Mouse (Mus musculus): ENCODE measurements around the gene Polr3e.
"Not testable (repeated sequence)": the region's sequence is repeated elsewhere in the genome, so short reads cannot be mapped to it uniquely, and the experiment has no call there.

Gene Polr3e

DNA sequence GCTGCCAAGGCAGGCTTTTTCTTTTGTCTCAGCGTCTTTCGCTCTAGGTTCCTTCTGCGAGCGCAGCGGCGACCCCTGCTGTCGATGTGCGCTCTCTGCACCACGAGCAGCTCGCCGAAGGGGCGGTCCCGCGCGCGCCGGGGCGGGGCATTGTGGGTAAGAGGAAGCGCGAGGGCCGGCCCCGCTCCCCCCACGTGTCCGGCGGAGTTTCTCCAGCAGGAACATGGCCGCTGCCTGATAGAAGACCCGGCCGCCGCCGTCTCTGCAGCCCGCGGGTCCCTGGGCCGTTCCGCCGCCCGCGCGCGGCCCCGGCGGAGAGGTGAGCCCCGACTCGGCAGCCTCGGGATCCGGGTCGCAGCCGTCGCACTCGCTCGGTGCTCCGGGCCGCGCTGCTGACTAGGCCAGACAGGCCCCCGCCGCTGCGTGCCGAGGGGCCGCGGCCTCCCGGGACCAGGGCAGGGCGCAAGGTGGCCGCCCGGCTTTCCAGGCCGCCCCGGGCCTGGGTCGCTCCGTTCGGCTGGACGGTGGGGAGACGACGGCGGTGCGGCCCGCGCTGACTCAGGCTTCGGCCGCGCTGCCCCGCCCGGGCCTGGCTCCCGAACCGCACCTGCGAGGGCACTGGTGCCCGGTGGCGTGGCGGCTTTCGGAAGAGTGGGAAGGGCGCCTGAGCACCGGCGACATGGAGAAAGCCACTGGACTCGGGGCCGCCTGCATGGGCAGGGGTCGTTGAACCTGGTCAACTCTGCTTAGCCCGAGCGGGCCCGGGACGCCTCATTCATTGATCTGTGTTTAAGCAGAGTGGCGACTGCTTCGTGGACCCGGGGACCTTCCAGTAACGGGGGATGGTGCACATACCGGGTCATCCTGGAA, at the start of gene Polr3e:
Gene Polr3e, plus strand, starts transcription at position 153 of the 870 bp plus-strand sequence.
- DNase-seq, result peak; percentile 100

DNA sequence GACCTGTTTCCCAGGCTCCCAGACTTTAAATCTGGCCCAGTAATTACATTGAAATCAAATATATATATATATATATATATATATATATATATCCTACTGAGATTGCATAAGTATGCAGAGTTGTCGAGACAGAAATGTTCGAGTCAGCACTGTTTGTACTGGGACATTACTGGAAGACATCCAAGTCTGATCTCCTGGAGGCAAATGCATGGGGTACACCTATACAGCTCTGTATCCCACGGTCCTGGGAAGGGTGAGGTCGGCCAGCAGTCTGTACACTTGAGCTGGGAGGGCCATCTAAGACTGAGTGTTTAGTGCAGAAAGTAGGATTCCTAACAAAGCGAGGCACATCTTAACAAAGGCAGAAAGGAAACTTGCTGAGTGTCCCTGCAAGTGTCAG, 47.7 kb upstream of the Polr3e start:
- DNase-seq, result no peak

DNA sequence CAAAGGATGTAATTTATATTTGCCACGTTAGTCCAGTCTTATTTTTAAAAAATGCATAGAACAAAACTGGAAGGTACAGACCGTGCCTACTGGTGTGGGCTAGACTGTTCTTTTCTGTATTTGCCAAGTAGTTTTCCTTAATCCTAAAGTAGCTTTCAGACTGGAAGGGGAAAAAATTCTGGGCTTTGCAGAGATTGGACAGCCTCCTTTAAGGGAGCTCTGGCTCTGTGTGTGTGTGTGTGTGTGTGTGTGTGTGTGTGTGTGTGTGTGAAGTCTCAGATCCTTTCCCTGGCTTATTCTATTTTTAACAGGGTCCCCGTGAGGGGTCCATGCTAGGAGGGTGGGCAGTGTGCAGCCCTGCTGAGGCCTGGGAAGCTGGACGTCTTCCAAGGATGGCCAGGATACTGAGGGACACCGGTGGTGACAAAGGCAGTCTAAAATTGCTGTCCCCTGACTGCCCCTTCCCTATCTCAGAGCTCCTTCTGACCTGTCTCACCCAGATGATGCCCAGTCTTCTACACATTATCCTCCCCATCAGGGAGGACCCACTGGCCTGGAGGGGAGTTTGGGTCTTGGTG, 47.0 kb upstream of the Polr3e start:
- peak in 1 of 2 experiments; percentile 39 for DNase-seq

DNA sequence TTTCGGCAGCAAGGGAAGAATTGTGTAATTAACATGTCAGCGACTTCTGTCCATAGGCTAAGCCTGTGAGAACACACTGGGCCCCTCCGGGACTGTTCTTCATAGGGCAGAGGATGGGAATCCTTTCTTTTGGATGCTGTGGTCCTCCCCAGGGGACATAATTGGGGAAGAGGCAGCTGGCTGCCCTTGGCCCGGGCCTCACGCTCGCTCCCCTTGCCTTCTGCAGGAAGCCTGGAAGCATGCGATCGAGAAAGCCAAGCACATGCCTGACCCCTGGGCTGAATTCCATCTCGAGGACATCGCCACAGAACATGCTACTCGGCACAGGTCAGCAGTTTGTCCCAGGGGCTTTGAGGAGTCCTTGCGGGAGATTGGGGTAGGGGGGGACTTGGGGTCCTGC, 44.5 kb upstream of the Polr3e start:
- DNase-seq, result no peak

DNA sequence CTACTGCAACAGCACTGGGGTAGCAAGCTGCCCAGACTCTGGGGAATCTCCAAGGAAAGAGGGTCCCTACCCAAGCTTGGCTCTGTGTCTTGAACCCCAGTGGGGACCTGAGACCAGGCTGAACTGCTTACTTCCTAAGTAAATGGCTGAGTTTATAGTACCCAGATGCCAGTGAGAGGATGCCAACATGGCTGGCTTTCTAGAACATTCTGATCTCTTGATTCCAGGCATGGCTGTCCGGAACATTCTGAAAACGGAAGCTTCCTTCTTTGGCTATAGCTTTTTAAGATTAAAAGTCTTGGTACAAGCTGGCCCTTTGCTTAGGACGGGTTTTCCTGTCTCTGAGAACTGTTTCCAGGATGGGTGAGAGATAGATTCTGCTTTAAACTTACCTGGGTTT, 43.5 kb upstream of the Polr3e start:
- no peak for DNase-seq

DNA sequence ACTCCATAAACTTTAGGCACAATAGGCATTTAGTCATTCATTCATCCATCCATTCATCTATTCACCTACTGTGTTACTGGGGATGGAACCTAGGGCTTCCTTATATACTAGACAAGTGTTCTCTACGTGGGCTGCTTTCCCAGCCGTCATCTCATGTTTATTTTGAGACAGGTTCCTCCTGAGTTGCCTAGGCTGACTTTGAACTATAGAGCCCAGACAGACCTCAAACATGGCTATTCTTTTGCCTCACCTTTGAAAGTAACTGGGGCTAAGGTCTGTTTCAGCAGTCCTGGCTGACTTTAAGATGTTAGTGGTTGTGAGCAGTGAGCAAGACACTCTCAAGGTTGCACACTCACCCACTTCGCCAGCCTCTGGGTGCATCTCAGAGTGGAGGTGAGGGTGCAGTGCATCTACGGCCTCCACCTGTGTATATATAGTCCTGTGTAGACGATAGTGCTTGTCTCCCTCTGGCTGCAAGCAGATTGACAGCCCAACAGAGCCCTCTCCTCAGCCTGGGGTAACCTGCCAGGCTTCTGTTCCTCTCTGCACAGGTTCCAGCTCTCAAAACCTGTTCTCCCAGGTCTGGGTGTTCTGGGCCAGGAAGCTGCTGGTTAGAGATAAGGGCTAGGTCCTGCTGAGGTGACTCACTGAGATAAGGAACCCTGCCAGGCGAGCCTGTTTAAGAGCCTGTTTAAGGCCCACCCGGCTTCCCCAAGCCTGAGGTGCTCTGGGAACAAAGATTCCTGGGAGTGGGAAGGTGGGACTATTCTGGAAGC, 42.6 kb upstream of the Polr3e start:
- no peak for DNase-seq

DNA sequence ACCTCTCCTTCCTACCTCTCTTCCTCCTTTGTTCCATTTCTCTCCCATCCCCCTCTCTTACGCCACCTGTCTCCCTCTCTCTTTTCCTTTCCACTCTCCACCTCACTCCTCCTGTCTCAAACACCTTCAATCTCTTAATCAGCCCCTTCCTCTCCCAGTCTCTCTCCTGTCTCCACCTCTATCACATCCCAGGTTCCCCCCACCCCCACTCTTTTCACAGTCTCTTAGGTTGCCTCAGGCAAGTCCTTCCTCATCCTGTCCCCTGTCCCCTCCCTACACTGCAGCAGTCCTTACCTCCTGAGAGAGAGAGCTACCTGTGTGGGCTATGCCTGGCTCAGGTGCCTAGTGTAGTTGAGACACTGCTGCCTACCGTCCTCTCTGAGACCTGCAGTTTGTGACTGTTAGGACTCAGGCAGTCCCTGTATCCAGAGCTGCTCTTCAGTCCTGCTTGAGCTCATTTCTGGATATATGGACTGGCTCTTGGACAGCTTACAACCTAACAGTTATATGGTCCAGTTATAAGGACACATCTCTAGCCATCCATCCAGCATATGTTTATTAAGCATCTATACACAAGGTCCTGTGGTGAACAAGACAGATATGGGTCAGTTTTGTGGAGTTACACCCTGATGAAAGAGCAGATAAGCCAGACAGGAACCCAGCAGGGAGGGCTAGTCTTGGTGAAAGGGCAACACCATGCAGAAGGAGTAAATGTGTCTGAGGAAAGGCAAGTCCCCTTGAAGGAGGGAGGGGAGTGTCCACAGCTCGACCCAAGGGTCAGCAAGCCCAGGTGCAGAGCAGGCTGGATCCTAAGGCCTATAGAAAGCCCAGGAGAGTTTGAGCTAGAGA, 41.8 kb upstream of the Polr3e start:
- no peak for DNase-seq

DNA sequence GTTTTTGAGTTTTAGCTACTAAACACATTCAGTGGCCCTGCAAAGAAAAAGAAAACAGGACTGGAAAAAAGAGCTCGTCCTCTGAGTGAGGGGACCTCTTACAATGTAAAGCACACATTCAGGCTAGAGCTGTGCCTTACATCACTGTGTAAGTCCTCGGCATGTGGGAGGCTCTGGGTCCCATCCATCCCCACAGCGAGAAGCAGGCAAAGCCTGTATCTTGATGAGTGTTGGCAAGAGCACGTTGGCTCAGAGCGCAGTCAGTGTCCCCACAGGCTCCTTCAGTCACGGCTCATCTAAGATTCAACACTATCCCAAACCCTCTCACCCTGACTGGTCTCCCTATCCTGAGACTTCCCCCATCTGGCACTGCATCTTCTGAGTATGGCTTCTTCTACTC, 39.3 kb upstream of the Polr3e start:
- peak; percentile 40 to 63 for DNase-seq

DNA sequence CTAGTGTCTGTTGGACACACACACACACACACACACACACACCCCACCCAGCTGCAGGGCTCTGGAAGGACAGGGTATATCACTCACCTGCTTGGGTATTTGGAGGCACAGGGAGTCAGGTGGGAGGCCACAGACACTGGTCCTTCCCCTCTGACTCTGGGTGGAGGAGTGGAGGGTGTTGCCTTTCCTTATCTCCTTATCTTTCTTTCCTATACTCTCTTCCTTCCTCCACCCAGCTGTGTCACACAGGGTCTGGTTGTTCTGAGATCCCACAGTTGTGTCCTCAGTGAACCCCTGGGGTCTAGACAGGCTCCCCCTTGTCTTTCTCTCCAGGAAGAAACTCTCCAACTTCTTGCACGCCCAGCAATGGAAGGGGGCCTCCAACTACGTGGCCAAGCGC, 37.6 kb upstream of the Polr3e start:
- DNase-seq, result no peak

DNA sequence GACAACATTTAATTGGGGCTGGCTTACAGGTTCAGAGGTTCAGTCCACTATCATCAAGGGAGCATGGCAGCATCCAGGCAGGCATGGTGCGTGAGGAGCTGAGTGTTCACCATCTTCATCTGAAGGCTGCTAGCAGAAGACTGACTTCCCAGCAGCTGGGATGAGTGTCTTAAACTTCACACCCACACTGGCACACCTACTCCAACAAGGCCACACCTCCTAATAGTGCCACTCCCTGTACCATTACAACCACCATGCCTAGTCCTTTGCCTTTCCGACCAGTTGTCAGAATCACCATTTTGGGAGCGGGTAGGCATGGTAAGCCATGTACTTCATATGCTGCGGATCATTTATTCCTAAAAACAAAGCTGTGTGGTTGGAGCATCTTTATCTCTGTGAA, 36.8 kb upstream of the Polr3e start:
- DNase-seq, result no peak

DNA sequence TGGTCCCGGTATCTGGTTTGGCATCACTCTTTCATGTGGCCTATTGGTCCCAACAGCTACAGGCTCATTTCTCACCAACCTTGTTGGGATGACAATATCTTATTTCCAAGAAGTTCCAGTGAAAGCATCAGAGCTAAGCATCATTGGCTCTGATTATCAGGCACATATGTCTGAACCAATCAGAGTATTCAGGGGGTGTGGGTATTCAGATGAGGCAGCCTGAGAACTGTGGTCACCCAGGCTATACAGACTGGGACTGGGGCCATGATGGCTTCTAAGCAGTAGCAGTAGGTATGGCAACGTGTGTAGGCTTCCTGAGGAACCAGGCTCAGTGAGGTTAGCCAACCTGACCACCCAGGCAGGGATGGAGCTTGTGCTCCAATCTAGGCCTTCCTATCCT, 36.1 kb upstream of the Polr3e start:
- DNase-seq, result no peak

DNA sequence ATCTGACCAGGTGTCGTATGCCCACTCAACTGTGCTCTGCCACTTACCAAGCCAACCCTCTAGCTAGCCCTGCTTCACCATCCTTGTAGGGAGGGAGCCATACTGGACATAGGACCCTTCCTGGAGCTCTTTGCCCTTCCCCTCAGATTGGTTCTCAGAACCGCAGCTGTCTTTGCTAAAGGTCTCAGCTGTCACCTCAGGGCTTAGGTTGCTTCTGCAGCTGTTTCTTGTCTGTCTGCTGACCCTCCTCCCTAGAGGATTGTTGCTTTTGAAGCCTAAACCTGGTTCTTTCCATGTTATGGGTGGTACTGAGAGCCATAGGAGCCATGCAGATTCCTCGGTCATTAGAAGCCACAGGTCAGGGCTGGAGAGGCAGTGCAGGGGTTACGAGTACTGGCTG, 34.9 kb upstream of the Polr3e start:
- DNase-seq, result no peak

DNA sequence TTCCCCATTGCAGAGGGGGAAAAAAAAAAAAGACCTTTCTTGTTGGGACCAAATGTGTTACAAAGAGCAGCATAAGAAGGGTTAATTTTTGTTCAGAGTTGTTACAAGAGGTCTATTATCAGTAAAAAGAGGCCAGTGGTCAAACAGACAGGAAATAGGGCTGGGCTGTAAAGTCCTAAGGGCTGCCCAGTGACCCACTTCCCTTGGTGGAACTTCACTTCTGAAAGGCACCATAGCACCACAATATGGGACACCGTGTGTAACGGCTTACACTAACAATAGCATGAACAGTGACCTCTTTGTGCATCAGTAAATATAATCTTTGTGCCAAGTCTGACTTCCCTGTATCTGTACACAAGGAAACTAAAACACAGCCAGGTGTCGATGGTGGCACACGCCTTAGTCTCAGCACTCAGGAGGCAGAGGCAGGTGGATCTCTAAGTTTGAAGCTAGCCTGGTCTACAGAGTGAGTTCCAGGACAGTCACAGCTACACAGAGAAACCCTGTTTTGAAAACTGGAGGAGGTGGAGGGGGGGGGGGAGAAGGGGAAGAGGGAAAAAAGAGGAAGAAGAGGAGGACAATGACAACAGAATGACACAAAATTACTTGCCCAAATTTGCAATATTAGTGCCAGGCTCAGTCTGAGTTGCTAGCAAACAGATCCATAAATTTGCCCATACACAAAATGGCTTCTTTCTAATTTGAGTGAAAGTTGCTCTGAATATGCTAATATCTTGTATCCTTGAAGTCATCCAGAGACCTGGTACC, 33.8 kb upstream of the Polr3e start:
- no peak for DNase-seq

DNA sequence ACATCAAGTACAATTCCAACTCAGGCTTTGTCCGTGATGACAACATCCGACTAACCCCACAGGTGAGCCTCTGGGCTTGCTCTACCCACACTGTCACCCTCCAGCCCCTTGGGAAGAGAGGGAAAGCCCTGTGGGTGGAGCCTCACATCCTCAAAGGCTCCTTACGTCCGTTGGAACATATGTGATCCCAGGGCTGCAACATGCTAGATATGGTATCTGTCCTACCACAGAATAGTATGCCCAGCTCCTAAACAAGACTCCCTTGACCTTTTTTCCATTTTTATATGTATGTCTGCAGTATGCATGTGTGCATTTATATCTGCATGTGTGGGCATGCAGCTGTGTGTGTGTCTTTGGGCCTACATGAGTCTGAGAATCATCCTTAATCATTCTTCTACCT, 32.8 kb upstream of the Polr3e start:
- DNase-seq, result no peak

DNA sequence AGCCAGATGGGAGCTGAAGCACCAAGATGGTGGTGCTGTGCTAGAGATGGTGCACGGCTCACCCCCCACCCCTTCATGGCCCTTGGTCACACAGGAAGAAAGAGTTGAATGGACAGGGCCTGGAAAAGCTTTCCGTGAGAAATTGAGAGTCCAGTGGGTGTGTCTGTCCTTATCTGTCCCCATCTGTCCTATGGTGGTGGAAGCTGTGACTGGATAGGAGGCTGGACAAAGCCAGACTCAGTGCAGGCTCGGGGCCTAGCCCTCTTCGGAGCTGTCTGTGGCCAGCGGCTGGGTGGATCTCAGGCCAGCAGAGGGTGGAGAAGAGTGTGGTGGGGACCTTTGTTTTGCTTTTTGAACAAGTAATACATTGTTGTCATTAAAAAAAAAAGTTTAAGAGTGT, 24.4 kb upstream of the Polr3e start:
- DNase-seq, result no peak

DNA sequence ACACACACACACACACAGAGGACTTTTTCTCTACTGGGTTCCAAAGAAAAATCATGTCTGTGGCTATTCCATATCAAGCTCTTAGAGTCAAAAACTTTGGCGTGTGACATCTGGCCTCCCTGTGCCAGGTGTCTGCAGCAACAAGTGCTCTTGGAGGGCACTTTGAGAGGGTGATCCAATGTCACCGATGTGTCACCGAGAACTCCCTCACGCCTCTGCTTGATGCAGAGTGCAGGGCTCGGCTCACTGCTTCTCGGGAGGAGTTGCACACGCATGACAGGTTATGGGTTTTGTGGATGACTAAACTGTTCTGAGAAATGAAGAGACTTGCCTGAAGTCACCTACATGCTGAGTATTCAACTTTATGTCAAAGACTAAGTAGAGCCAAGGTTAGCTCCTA, 20.5 kb upstream of the Polr3e start:
- no peak for DNase-seq

DNA sequence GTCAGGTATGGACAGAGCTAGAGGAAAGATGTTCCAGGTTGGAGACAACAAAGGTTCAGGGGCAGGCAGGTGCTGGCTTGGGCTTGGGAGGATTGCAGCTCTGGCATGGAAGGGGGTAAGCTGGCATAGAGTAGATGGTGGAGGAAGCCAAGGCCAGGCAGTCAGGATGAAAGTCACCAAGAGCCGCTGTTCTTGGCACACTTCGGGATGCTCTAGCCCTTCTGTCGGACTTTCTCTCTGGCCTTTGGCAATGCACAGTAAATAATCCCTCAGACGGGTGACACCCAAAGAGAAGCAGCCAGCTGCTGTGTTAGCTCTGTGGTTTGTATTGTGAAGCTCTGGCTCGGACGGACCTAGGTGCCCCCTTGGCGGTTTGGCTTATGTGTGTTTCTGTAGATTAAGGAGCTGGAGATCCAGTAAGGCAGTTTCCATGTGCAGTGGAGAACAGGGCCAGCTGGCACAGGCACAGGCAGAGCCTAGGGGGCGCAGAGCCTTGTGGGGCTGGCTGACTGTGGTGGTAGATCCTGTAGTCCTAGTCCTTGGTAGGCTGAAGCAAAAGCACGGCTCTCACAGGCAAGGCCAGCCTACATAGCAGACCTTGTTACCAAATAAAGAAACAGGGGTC, 19.7 kb upstream of the Polr3e start:
- peak; percentile 84 to 88 for DNase-seq

DNA sequence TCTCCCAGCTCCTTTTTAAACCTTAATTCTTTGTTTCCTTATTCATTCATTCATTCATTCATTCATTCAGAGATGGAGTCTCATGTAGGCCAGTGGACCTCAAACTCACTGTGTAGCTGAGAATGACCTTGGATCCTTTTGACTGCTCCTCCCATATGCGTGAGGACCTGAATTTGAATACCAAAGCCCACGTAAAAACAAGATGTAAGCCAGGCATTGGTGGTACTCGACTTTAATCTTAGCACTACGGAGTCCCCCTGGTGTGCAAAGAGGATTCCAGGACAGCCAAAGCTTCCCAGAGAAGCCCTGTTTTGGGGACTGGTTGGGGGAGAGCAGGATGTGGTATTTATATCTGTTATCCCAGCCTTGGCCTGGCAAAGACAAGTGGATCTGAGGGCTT, 17.4 kb upstream of the Polr3e start:
- no peak for DNase-seq

DNA sequence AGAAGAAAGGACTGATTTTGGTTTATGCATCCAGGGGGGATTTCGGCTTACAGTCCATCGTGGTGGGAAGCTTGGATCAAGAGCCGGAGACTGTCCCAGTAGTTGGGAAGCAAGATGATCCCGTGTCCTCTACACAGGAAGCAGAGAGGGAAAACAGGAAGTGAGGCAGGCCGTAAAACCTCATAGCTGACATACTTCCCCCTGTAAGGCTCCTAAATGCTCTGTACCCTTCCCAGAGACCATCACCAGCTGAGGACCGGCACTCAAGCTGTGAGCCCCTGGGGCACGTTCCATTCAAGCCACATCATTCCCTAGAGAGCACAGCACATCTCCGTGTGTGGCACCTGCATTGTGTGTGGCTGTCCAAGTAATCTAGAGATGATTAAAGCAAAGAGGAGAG, 15.8 kb upstream of the Polr3e start:
- DNase-seq, result no peak

DNA sequence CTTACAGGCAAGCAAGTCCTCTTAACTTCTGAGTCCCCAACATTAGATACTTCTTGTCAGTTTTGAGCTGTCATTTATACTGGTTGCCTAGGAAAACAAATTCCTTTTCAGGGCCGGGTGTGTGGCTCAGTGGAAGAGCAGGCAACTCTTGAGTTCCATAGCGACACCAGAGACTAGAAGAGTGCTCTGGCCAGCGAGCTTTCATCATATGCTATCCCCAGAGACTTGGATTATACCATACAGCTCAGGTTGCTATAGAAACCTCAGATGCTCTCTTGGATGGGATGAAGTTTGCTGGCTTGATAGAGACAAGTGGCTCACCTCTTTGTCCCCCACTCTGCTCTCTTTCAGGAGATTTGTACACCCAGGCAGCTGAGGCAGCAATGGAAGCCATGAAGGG, 14.6 kb upstream of the Polr3e start:
- DNase-seq, result no peak

DNA sequence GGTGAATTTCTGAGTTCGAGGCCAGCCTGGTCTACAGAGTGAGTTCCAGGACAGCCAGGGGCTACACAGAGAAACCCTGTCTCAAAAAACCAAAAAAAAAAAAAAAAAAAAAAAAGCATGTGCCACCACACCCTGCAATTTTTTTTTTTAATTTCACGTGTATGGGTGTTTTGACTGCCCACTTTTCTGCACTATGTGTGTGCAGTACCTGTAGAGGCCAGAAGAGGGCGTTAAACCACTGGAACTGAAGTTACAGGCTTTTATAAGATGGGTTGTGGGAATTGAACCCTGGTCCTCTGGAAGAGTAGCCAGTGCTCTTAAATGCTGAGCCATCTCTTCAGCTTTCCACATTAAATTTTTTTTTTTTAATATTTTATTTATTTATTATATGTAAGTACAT, 7.4 kb upstream of the Polr3e start:
- peak in 1 of 2 experiments; percentile 34 for DNase-seq

DNA sequence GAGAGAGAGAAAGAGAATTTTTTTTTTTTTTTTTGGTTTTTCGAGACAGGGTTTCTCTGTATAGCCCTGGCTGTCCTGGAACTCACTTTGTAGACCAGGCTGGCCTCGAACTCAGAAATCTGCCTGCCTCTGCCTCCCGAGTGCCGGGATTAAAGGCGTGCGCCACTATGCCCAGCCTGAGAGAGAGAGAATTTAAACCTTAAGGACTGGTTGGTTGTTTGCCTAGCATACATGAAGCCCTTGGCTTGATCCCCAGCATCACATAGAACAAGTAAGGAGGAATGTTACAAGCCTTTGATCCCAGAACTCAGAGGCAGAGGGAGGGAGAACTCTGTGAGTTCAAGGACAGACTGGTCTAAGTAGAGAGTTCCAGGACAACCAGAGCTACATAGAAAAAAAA, 6.3 kb upstream of the Polr3e start:
- DNase-seq, result not testable (repeated sequence)

Measured in cerebellum, postnatal 10 days (tissue).